Mouse (Mus musculus) liver, postnatal 0 days (tissue): ENCODE data around the gene Dnaja3. TPM values are rescaled to one million over a fixed set of nuclear protein-coding genes. Genes with fewer than 3 reads are reported as not detected.

Experiments
- ATAC-seq: fragments of 200-750 bp; cut with Nextera tagmentation; 2 replicates; pipeline ENCODE4 v1.8.0; 2017; ENCODE audit warnings: mild to moderate bottlenecking, moderate library complexity
- DNase-seq: peaks from one replicate; pipeline ENCODE4 v3.0.0-alpha.2; 2016
- H3K27ac ChIP-seq: fragments of 300-500 bp; sonication (generic); 2 replicates; pipeline ENCODE4 v1.5.1; 2014; ENCODE audit warnings: antibody characterized with exemption, moderate library complexity, mild to moderate bottlenecking, low read depth
- H3K27me3 ChIP-seq: fragments of 300-500 bp; sonication (generic); 2 replicates; pipeline ENCODE4 v1.6.1; 2014; ENCODE audit warnings: low read length, control low read depth, mixed read lengths; ENCODE audit not compliant: insufficient read depth
- H3K36me3 ChIP-seq: fragments of 300-500 bp; sonication (generic); replicated peaks from 2 replicates; pipeline ENCODE4 v1.6.1; 2014; ENCODE audit warnings: mild to moderate bottlenecking, control low read depth, low read length, moderate library complexity, mixed read lengths; ENCODE audit not compliant: insufficient read depth
- H3K4me1 ChIP-seq: fragments of 300-500 bp; sonication (generic); 2 replicates; pipeline ENCODE4 v1.6.1; 2014; ENCODE audit warnings: antibody characterized with exemption, mild to moderate bottlenecking, control low read depth; ENCODE audit not compliant: insufficient read depth
- H3K4me2 ChIP-seq: fragments of 300-500 bp; sonication (generic); 2 replicates; pipeline ENCODE4 v1.6.1; 2014; ENCODE audit warnings: low read depth, mild to moderate bottlenecking, low read length, moderate library complexity, mixed read lengths
- H3K4me3 ChIP-seq: fragments of 300-500 bp; sonication (generic); 2 replicates; pipeline ENCODE4 v1.5.1; 2014; ENCODE audit warnings: low read depth, low read length
- H3K9ac ChIP-seq: fragments of 300-500 bp; sonication (generic); replicated peaks from 2 replicates; pipeline ENCODE4 v1.6.1; 2014; ENCODE audit warnings: mild to moderate bottlenecking, moderate library complexity
- H3K9me3 ChIP-seq: fragments of 300-500 bp; sonication (generic); 2 replicates; pipeline ENCODE4 v1.6.1; 2016; ENCODE audit warnings: mild to moderate bottlenecking, control low read depth, low read length, mixed read lengths
- CTCF ChIP-seq: sonication (generic); IDR thresholded peaks from 2 replicates; pipeline ENCODE4 v1.5.1; 2016; ENCODE audit warnings: antibody characterized with exemption, low read depth
- EP300 ChIP-seq: IDR thresholded peaks from 2 replicates; pipeline ENCODE4 v1.6.1; 2016; ENCODE audit warnings: antibody characterized with exemption, low read depth, mild to moderate bottlenecking
- WGBS: fragments of 180-500 bp; shearing (Covaris S2); extraction: QIAGEN DNeasy Blood & Tissue Kit; methylation state at CpG from one replicate; pipeline ENCODE4 v1.1.7; 2014; ENCODE audit not compliant: insufficient replicate concordance; 5-methylcytosine and 5-hydroxymethylcytosine counted together
- polyA plus RNA-seq: library from polyadenylated mRNA; unstranded; fragments of >200 nt; fragmentation: Nextera tagmentation; extraction: Ambion mirVana; gene quantifications from 2 replicates; pipeline ENCODE4 v1.2.1, GENCODE M21; 2015

Gene Dnaja3
- polyA plus RNA-seq, 1 experiment from 2014 or later = 70.5 TPM

- no peak overlapping the region for H3K27ac ChIP-seq
- TF ChIP-seq EP300 (no peak), CTCF (no peak)
- H3K9me3 ChIP-seq = no peaks in the 10 kb centered on the region
- no peaks in the 10 kb centered on the region for H3K27me3 ChIP-seq
- H3K4me3 ChIP-seq = no peak overlapping the region
- no peak overlapping the region for H3K4me2 ChIP-seq
- DNase-seq = no peak
- 95% methylated on average over 9 of the region's 9 CpGs for WGBS
- H3K36me3 ChIP-seq = peaks cover 25% of the 10 kb centered on the region
- no peak for ATAC-seq
- no peaks in the 10 kb centered on the region for H3K4me1 ChIP-seq
- no peak overlapping the region for H3K9ac ChIP-seq
Observed at GRCm38 (mm10) chr16:4613736-4614135, 26.1 kb upstream of the Dnaja3 start.

- H3K4me1 ChIP-seq = no peaks in the 10 kb centered on the region
- 78% methylated on average over 3 of the region's 3 CpGs for WGBS
- H3K27me3 ChIP-seq = no peaks in the 10 kb centered on the region
- H3K36me3 ChIP-seq = peaks cover 25% of the 10 kb centered on the region
- no peak overlapping the region for H3K27ac ChIP-seq
- no peak overlapping the region for H3K9ac ChIP-seq
- DNase-seq (no peak), ATAC-seq (no peak)
- H3K4me3 ChIP-seq = no peak overlapping the region
- TF ChIP-seq CTCF (no peak), EP300 (no peak)
- no peaks in the 10 kb centered on the region for H3K9me3 ChIP-seq
- H3K4me2 ChIP-seq = no peak overlapping the region
Observed at GRCm38 (mm10) chr16:4614639-4615038, 25.1 kb upstream of the Dnaja3 start.

GRCm38 (mm10) chr16:4615297-4615696 lies 24.5 kb upstream of the Dnaja3 start:
- WGBS = 92% methylated on average over 1 of the region's 1 CpGs
- H3K36me3 ChIP-seq = peaks cover 25% of the 10 kb centered on the region
- DNase-seq = no peak
- no peak overlapping the region for H3K4me2 ChIP-seq
- no peaks in the 10 kb centered on the region for H3K9me3 ChIP-seq
- H3K4me1 ChIP-seq = no peaks in the 10 kb centered on the region
- no peak overlapping the region for H3K27ac ChIP-seq
- no peak for ATAC-seq
- no peak overlapping the region for H3K4me3 ChIP-seq
- no peaks in the 10 kb centered on the region for H3K27me3 ChIP-seq
- no peak for TF ChIP-seq CTCF
- no peak for TF ChIP-seq EP300
- H3K9ac ChIP-seq = no peak overlapping the region

- DNase-seq (no peak), ATAC-seq (no peak)
- no peak overlapping the region for H3K9ac ChIP-seq
- WGBS = 56% methylated on average over 4 of the region's 4 CpGs
- H3K9me3 ChIP-seq = no peaks in the 10 kb centered on the region
- no peak overlapping the region for H3K4me3 ChIP-seq
- H3K4me1 ChIP-seq = no peaks in the 10 kb centered on the region
- H3K27me3 ChIP-seq = no peaks in the 10 kb centered on the region
- TF ChIP-seq CTCF (no peak), EP300 (no peak)
- H3K4me2 ChIP-seq = no peak overlapping the region
- H3K27ac ChIP-seq = no peak overlapping the region
- peaks cover 20% of the 10 kb centered on the region for H3K36me3 ChIP-seq
Observed at GRCm38 (mm10) chr16:4616829-4617228, 23.0 kb upstream of the Dnaja3 start.

DNA sequence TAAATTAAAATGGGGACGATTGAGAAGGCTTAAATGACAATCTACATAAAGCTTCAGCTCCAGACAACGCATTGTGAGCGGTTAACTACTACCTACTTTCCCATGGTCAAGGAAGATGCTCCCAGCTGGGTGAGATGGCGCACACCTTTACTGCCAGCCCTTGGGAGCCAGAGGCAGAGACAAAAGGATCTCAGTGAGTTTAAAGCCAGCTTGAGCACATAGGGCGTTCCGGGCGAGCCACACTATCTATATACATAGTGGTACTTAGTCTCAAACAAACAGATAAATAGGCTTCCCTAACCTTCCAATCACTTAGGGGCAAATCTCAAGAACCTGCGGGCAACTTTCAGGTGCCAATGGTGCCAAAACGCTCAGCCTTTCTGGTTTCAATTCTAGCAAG lies 15.7 kb upstream of the Dnaja3 start:
- H3K9me3 ChIP-seq = no peaks in the 10 kb centered on the region
- peak; percentile 15; the same call in 1 of the 2 replicates for ATAC-seq
- H3K4me2 ChIP-seq = peak overlapping the region; percentile 71
- peak overlapping the region; percentile 95 for H3K27ac ChIP-seq
- peaks cover 16% of the 10 kb centered on the region for H3K4me1 ChIP-seq
- 19% methylated on average over 9 of the region's 9 CpGs for WGBS
- H3K27me3 ChIP-seq = no peaks in the 10 kb centered on the region
- H3K36me3 ChIP-seq = peaks cover 27% of the 10 kb centered on the region
- peak overlapping the region; percentile 71 for H3K4me3 ChIP-seq
- TF ChIP-seq CTCF = no peak
- peak overlapping the region; percentile 77 for H3K9ac ChIP-seq
- DNase-seq = no peak

- peak within 1 kb of the TSS; percentile 77 for H3K9ac ChIP-seq
- H3K4me3 ChIP-seq = peak within 1 kb of the TSS; percentile 71
- H3K4me2 ChIP-seq = peak within 1 kb of the TSS; percentile 71
- no peaks in the 10 kb centered on the region for H3K27me3 ChIP-seq
- peaks cover 16% of the 10 kb centered on the region for H3K4me1 ChIP-seq
- H3K27ac ChIP-seq = peak within 1 kb of the TSS; percentile 95
- TF ChIP-seq EP300 = no peak
- no peak for TF ChIP-seq CTCF
- WGBS = under 1% methylated on average over 48 of the region's 56 CpGs
- DNase-seq (peak; percentile 94), ATAC-seq (peak; percentile 94)
- H3K9me3 ChIP-seq = no peaks in the 10 kb centered on the region
- peaks cover 32% of the 10 kb centered on the region for H3K36me3 ChIP-seq
Observed at GRCm38 (mm10) chr16:4624481-4625110, 15.2 kb upstream of the Dnaja3 start, which contains the start of gene Pam16. TSS of gene Pam16 (minus strand) at chr16:4624988.

GRCm38 (mm10) chr16:4627105-4627504 lies 12.7 kb upstream of the Dnaja3 start:
- ATAC-seq = no peak
- WGBS = 77% methylated on average over 6 of the region's 6 CpGs

More at GRCm38 (mm10) chr16:4627105-4627504, 12.7 kb upstream of the Dnaja3 start:
- H3K27ac ChIP-seq = no peak overlapping the region
- peaks cover 49% of the 10 kb centered on the region for H3K36me3 ChIP-seq
- no peak overlapping the region for H3K4me3 ChIP-seq
- DNase-seq = no peak
- H3K4me1 ChIP-seq = peaks cover 16% of the 10 kb centered on the region
- TF ChIP-seq EP300 (no peak), CTCF (no peak)
- H3K4me2 ChIP-seq = no peak overlapping the region
- no peaks in the 10 kb centered on the region for H3K9me3 ChIP-seq
- H3K27me3 ChIP-seq = no peaks in the 10 kb centered on the region
- H3K9ac ChIP-seq = no peak overlapping the region
